Mouse (Mus musculus): ENCODE data around the gene Npas2. TPM values are rescaled to one million over a fixed set of nuclear protein-coding genes. Genes with fewer than 3 reads are reported as not detected.
A peak's percentile ranks its signal among the peaks of the same experiment; 100 is the strongest.

The Npas2 gene
- polyA plus RNA-seq, 1 experiment from 2014 or later = 0.73 TPM

- ATAC-seq (ENCODE audit: insufficient number of reproducible peaks, insufficient read depth, low FRiP score, low TSS enrichment, low read depth) = no peak
- H3K9ac ChIP-seq = no peak overlapping the region
- no peaks in the 10 kb centered on the region for H3K36me3 ChIP-seq
- WGBS = 71% methylated on average over 3 of the region's 3 CpGs
- H3K27ac ChIP-seq = no peak overlapping the region
- H3K4me1 ChIP-seq = 0 out of 2 replicates have a peak, but pooled peaks cover 6% of the 10 kb centered on the region
- H3K4me2 ChIP-seq = no peak overlapping the region
- H3K4me3 ChIP-seq = no peak overlapping the region
- no peaks in the 10 kb centered on the region for H3K9me3 ChIP-seq
- no peaks in the 10 kb centered on the region for H3K27me3 ChIP-seq
Observed at GRCm38 (mm10) chr1:39230021-39230420, 36.5 kb downstream of the Npas2 start.

- no peak for ATAC-seq (ENCODE audit: insufficient number of reproducible peaks, insufficient read depth, low FRiP score, low TSS enrichment, low read depth)
- WGBS = 77% methylated on average over 11 of the region's 11 CpGs
- Histone ChIP-seq H3K4me2 (no peak overlapping the region), H3K9me3 (no peaks in the 10 kb centered on the region), H3K27ac (no peak overlapping the region), H3K27me3 (no peaks in the 10 kb centered on the region), H3K4me3 (no peak overlapping the region), H3K4me1 (0 out of 2 replicates have a peak, but pooled peaks cover 8% of the 10 kb centered on the region), H3K36me3 (no peaks in the 10 kb centered on the region), H3K9ac (no peak overlapping the region)
Observed at GRCm38 (mm10) chr1:39234815-39235449, 41.4 kb downstream of the Npas2 start.

- Histone ChIP-seq H3K4me2 (no peak overlapping the region), H3K36me3 (no peaks in the 10 kb centered on the region), H3K4me1 (0 out of 2 replicates have a peak, but pooled peaks cover 8% of the 10 kb centered on the region), H3K27ac (no peak overlapping the region), H3K27me3 (no peaks in the 10 kb centered on the region), H3K9ac (no peak overlapping the region), H3K9me3 (no peaks in the 10 kb centered on the region), H3K4me3 (no peak overlapping the region)
- no peak; the same call in 1 of the 2 replicates for ATAC-seq (ENCODE audit: insufficient number of reproducible peaks, insufficient read depth, low FRiP score, low TSS enrichment, low read depth)
- 59% methylated on average over 9 of the region's 9 CpGs for WGBS
Observed at GRCm38 (mm10) chr1:39237503-39238255, 44.1 kb downstream of the Npas2 start.

GRCm38 (mm10) chr1:39240860-39241584, 47.5 kb downstream of the Npas2 start:
- no peak for ATAC-seq (ENCODE audit: insufficient number of reproducible peaks, insufficient read depth, low FRiP score, low TSS enrichment, low read depth)
- Histone ChIP-seq H3K4me3 (no peak overlapping the region), H3K4me1 (0 out of 2 replicates have a peak, but pooled peaks cover 8% of the 10 kb centered on the region), H3K9me3 (no peaks in the 10 kb centered on the region), H3K27ac (no peak overlapping the region), H3K27me3 (no peaks in the 10 kb centered on the region), H3K36me3 (no peaks in the 10 kb centered on the region), H3K4me2 (no peak overlapping the region), H3K9ac (no peak overlapping the region)
- WGBS = 80% methylated on average over 6 of the region's 6 CpGs

- no peaks in the 10 kb centered on the region for H3K9me3 ChIP-seq
- peak; percentile 43 for ATAC-seq (ENCODE audit: insufficient number of reproducible peaks, insufficient read depth, low FRiP score, low TSS enrichment, low read depth)
- H3K4me3 ChIP-seq = no peak overlapping the region
- no peaks in the 10 kb centered on the region for H3K36me3 ChIP-seq
- H3K9ac ChIP-seq = no peak overlapping the region
- H3K4me1 ChIP-seq = 0 out of 2 replicates have a peak, but pooled peaks cover 5% of the 10 kb centered on the region
- 38% methylated on average over 1 of the region's 1 CpGs for WGBS
- no peaks in the 10 kb centered on the region for H3K27me3 ChIP-seq
- no peak overlapping the region for H3K4me2 ChIP-seq
- H3K27ac ChIP-seq = no peak overlapping the region
Observed at GRCm38 (mm10) chr1:39244726-39245125, 51.2 kb downstream of the Npas2 start.

- Histone ChIP-seq H3K36me3 (no peaks in the 10 kb centered on the region), H3K4me3 (no peak overlapping the region), H3K4me2 (no peak overlapping the region), H3K9ac (no peak overlapping the region), H3K9me3 (no peaks in the 10 kb centered on the region), H3K27ac (no peak overlapping the region), H3K27me3 (no peaks in the 10 kb centered on the region), H3K4me1 (0 out of 2 replicates have a peak, but pooled peaks cover 5% of the 10 kb centered on the region)
- ATAC-seq (ENCODE audit: insufficient number of reproducible peaks, insufficient read depth, low FRiP score, low TSS enrichment, low read depth) = no peak
- WGBS = 48% methylated on average over 7 of the region's 7 CpGs
Observed at GRCm38 (mm10) chr1:39251679-39252078, 58.1 kb downstream of the Npas2 start.

GRCm38 (mm10) chr1:39253771-39254170, 60.2 kb downstream of the Npas2 start:
- no peak overlapping the region for H3K9ac ChIP-seq
- H3K4me3 ChIP-seq = no peak overlapping the region
- H3K36me3 ChIP-seq = no peaks in the 10 kb centered on the region
- ATAC-seq (ENCODE audit: insufficient number of reproducible peaks, insufficient read depth, low FRiP score, low TSS enrichment, low read depth) = no peak
- no peaks in the 10 kb centered on the region for H3K4me1 ChIP-seq
- no peaks in the 10 kb centered on the region for H3K27me3 ChIP-seq
- H3K27ac ChIP-seq = no peak overlapping the region
- 76% methylated on average over 4 of the region's 4 CpGs for WGBS
- no peak overlapping the region for H3K4me2 ChIP-seq
- no peaks in the 10 kb centered on the region for H3K9me3 ChIP-seq

- no peak overlapping the region for H3K9ac ChIP-seq
- no peak overlapping the region for H3K4me2 ChIP-seq
- 83% methylated on average over 9 of the region's 9 CpGs for WGBS
- ATAC-seq (ENCODE audit: insufficient number of reproducible peaks, insufficient read depth, low FRiP score, low TSS enrichment, low read depth) = no peak
- no peak overlapping the region for H3K4me3 ChIP-seq
- H3K27me3 ChIP-seq = no peaks in the 10 kb centered on the region
- H3K4me1 ChIP-seq = no peaks in the 10 kb centered on the region
- H3K27ac ChIP-seq = no peak overlapping the region
- H3K36me3 ChIP-seq = no peaks in the 10 kb centered on the region
- no peaks in the 10 kb centered on the region for H3K9me3 ChIP-seq
Observed at GRCm38 (mm10) chr1:39256051-39256450, 62.5 kb downstream of the Npas2 start.

- Histone ChIP-seq H3K27me3 (no peaks in the 10 kb centered on the region), H3K4me3 (no peak overlapping the region), H3K9ac (no peak overlapping the region), H3K4me1 (no peaks in the 10 kb centered on the region), H3K4me2 (no peak overlapping the region), H3K9me3 (no peaks in the 10 kb centered on the region), H3K36me3 (no peaks in the 10 kb centered on the region), H3K27ac (no peak overlapping the region)
- WGBS = 81% methylated on average over 8 of the region's 8 CpGs
- ATAC-seq (ENCODE audit: insufficient number of reproducible peaks, insufficient read depth, low FRiP score, low TSS enrichment, low read depth) = no peak
Observed at GRCm38 (mm10) chr1:39256513-39257330, 63.2 kb downstream of the Npas2 start.

- Histone ChIP-seq H3K27ac (no peak overlapping the region), H3K9me3 (no peaks in the 10 kb centered on the region), H3K36me3 (no peaks in the 10 kb centered on the region), H3K4me2 (no peak overlapping the region), H3K4me1 (no peaks in the 10 kb centered on the region), H3K9ac (no peak overlapping the region), H3K4me3 (no peak overlapping the region), H3K27me3 (no peaks in the 10 kb centered on the region)
- ATAC-seq (ENCODE audit: insufficient number of reproducible peaks, insufficient read depth, low FRiP score, low TSS enrichment, low read depth) = no peak
- 74% methylated on average over 3 of the region's 3 CpGs for WGBS
Observed at GRCm38 (mm10) chr1:39257331-39257594, 63.7 kb downstream of the Npas2 start.

GRCm38 (mm10) chr1:39259668-39260067, 66.1 kb downstream of the Npas2 start:
- H3K36me3 ChIP-seq = no peaks in the 10 kb centered on the region
- H3K4me2 ChIP-seq = no peak overlapping the region
- H3K27ac ChIP-seq = no peak overlapping the region
- ATAC-seq (ENCODE audit: insufficient number of reproducible peaks, insufficient read depth, low FRiP score, low TSS enrichment, low read depth) = no peak
- 69% methylated on average over 3 of the region's 3 CpGs for WGBS
- no peak overlapping the region for H3K4me3 ChIP-seq
- no peaks in the 10 kb centered on the region for H3K4me1 ChIP-seq
- H3K9ac ChIP-seq = no peak overlapping the region
- H3K27me3 ChIP-seq = no peaks in the 10 kb centered on the region
- no peaks in the 10 kb centered on the region for H3K9me3 ChIP-seq
